Mouse (Mus musculus): ENCODE results near the gene Yjefn3. TPM values are rescaled to one million over a fixed set of nuclear protein-coding genes. Genes with fewer than 3 reads are reported as not detected.

Gene Yjefn3
- polyA plus RNA-seq, 1 experiment from 2014 or later = 3.8 TPM

- Histone ChIP-seq H3K27ac (ENCODE audit: low read length) (peak overlapping the region; percentile 59), H3K4me3 (ENCODE audit: low read length) (no peak overlapping the region), H3K9me3 (ENCODE audit: control insufficient read depth, low read length) (no peaks in the 10 kb centered on the region), H3K36me3 (ENCODE audit: control insufficient read depth, insufficient read depth, low read length) (peaks cover 8% of the 10 kb centered on the region; the same call in 1 of the 2 replicates), H3K9ac (ENCODE audit: low read depth, low read length) (no peak overlapping the region), H3K4me2 (ENCODE audit: low read depth, low read length) (no peak overlapping the region), H3K4me1 (ENCODE audit: control insufficient read depth, insufficient read depth, low read length) (peaks cover 43% of the 10 kb centered on the region), H3K27me3 (replicated peaks; ENCODE audit: control insufficient read depth, insufficient read depth, low read length) (no peaks in the 10 kb centered on the region)
- peak; percentile 46; the same call in 1 of the 2 replicates for ATAC-seq
- 78% methylated on average over 3 of the region's 3 CpGs for WGBS
Observed at GRCm38 (mm10) chr8:69935431-69935830, 32.9 kb upstream of the Yjefn3 start.

GRCm38 (mm10) chr8:69934582-69934981 lies 32.1 kb upstream of the Yjefn3 start:
- no peaks in the 10 kb centered on the region for H3K9me3 ChIP-seq (ENCODE audit: control insufficient read depth, low read length)
- no peak overlapping the region for H3K27ac ChIP-seq (ENCODE audit: low read length)
- H3K9ac ChIP-seq (ENCODE audit: low read depth, low read length) = no peak overlapping the region
- 78% methylated on average over 5 of the region's 5 CpGs for WGBS
- ATAC-seq = no peak
- peaks cover 34% of the 10 kb centered on the region for H3K4me1 ChIP-seq (ENCODE audit: control insufficient read depth, insufficient read depth, low read length)
- no peak overlapping the region for H3K4me3 ChIP-seq (ENCODE audit: low read length)
- no peak overlapping the region for H3K4me2 ChIP-seq (ENCODE audit: low read depth, low read length)
- no peaks in the 10 kb centered on the region for H3K27me3 ChIP-seq (replicated peaks; ENCODE audit: control insufficient read depth, insufficient read depth, low read length)
- peaks cover 8% of the 10 kb centered on the region; the same call in 1 of the 2 replicates for H3K36me3 ChIP-seq (ENCODE audit: control insufficient read depth, insufficient read depth, low read length)

- peaks cover 31% of the 10 kb centered on the region for H3K4me1 ChIP-seq (ENCODE audit: control insufficient read depth, insufficient read depth, low read length)
- H3K9ac ChIP-seq (ENCODE audit: low read depth, low read length) = no peak overlapping the region
- no peak overlapping the region for H3K4me2 ChIP-seq (ENCODE audit: low read depth, low read length)
- ATAC-seq = no peak
- 54% methylated on average over 2 of the region's 2 CpGs for WGBS
- H3K9me3 ChIP-seq (ENCODE audit: control insufficient read depth, low read length) = no peaks in the 10 kb centered on the region
- H3K27me3 ChIP-seq (replicated peaks; ENCODE audit: control insufficient read depth, insufficient read depth, low read length) = no peaks in the 10 kb centered on the region
- peaks cover 8% of the 10 kb centered on the region; the same call in 1 of the 2 replicates for H3K36me3 ChIP-seq (ENCODE audit: control insufficient read depth, insufficient read depth, low read length)
- H3K4me3 ChIP-seq (ENCODE audit: low read length) = no peak overlapping the region
- H3K27ac ChIP-seq (ENCODE audit: low read length) = no peak overlapping the region
Observed at GRCm38 (mm10) chr8:69933811-69934210, 31.3 kb upstream of the Yjefn3 start.

GRCm38 (mm10) chr8:69926901-69927300 lies 24.4 kb upstream of the Yjefn3 start:
- no peaks in the 10 kb centered on the region for H3K9me3 ChIP-seq (ENCODE audit: control insufficient read depth, low read length)
- no peak overlapping the region for H3K4me2 ChIP-seq (ENCODE audit: low read depth, low read length)
- no peaks in the 10 kb centered on the region for H3K27me3 ChIP-seq (replicated peaks; ENCODE audit: control insufficient read depth, insufficient read depth, low read length)
- no peak overlapping the region for H3K27ac ChIP-seq (ENCODE audit: low read length)
- H3K4me3 ChIP-seq (ENCODE audit: low read length) = no peak overlapping the region
- no peak for ATAC-seq
- no peaks in the 10 kb centered on the region for H3K36me3 ChIP-seq (ENCODE audit: control insufficient read depth, insufficient read depth, low read length)
- no peak overlapping the region for H3K9ac ChIP-seq (ENCODE audit: low read depth, low read length)
- 0 out of 2 replicates have a peak, but pooled peaks cover 2% of the 10 kb centered on the region for H3K4me1 ChIP-seq (ENCODE audit: control insufficient read depth, insufficient read depth, low read length)

GRCm38 (mm10) chr8:69923986-69924385 lies 21.5 kb upstream of the Yjefn3 start:
- 75% methylated on average over 1 of the region's 1 CpGs for WGBS

GRCm38 (mm10) chr8:69921141-69921540 lies 18.6 kb upstream of the Yjefn3 start:
- WGBS = 94% methylated on average over 2 of the region's 2 CpGs

More at GRCm38 (mm10) chr8:69923986-69924385, 21.5 kb upstream of the Yjefn3 start:
- no peaks in the 10 kb centered on the region for H3K9me3 ChIP-seq (ENCODE audit: control insufficient read depth, low read length)
- no peaks in the 10 kb centered on the region for H3K27me3 ChIP-seq (replicated peaks; ENCODE audit: control insufficient read depth, insufficient read depth, low read length)
- no peak overlapping the region for H3K27ac ChIP-seq (ENCODE audit: low read length)
- H3K4me2 ChIP-seq (ENCODE audit: low read depth, low read length) = no peak overlapping the region
- no peak for ATAC-seq
- no peak overlapping the region for H3K9ac ChIP-seq (ENCODE audit: low read depth, low read length)
- H3K4me1 ChIP-seq (ENCODE audit: control insufficient read depth, insufficient read depth, low read length) = peaks cover 19% of the 10 kb centered on the region
- H3K4me3 ChIP-seq (ENCODE audit: low read length) = no peak overlapping the region
- H3K36me3 ChIP-seq (ENCODE audit: control insufficient read depth, insufficient read depth, low read length) = no peaks in the 10 kb centered on the region

GRCm38 (mm10) chr8:69919876-69920662 lies 17.6 kb upstream of the Yjefn3 start:
- Histone ChIP-seq H3K9me3 (ENCODE audit: control insufficient read depth, low read length) (no peaks in the 10 kb centered on the region), H3K36me3 (ENCODE audit: control insufficient read depth, insufficient read depth, low read length) (peaks cover 21% of the 10 kb centered on the region), H3K4me3 (ENCODE audit: low read length) (no peak overlapping the region), H3K9ac (ENCODE audit: low read depth, low read length) (no peak overlapping the region), H3K4me2 (ENCODE audit: low read depth, low read length) (peak overlapping the region; percentile 19; the same call in 1 of the 2 replicates), H3K4me1 (ENCODE audit: control insufficient read depth, insufficient read depth, low read length) (peaks cover 16% of the 10 kb centered on the region), H3K27ac (ENCODE audit: low read length) (peak overlapping the region; percentile 62), H3K27me3 (replicated peaks; ENCODE audit: control insufficient read depth, insufficient read depth, low read length) (no peaks in the 10 kb centered on the region)
- WGBS = 36% methylated on average over 11 of the region's 11 CpGs
- peak; percentile 68 for ATAC-seq

More at GRCm38 (mm10) chr8:69921141-69921540, 18.6 kb upstream of the Yjefn3 start:
- Histone ChIP-seq H3K9me3 (ENCODE audit: control insufficient read depth, low read length) (no peaks in the 10 kb centered on the region), H3K27me3 (replicated peaks; ENCODE audit: control insufficient read depth, insufficient read depth, low read length) (no peaks in the 10 kb centered on the region), H3K4me1 (ENCODE audit: control insufficient read depth, insufficient read depth, low read length) (peaks cover 16% of the 10 kb centered on the region), H3K4me3 (ENCODE audit: low read length) (no peak overlapping the region), H3K9ac (ENCODE audit: low read depth, low read length) (peak overlapping the region; percentile 16; the same call in 1 of the 2 replicates), H3K4me2 (ENCODE audit: low read depth, low read length) (no peak overlapping the region), H3K27ac (ENCODE audit: low read length) (peak overlapping the region; percentile 62), H3K36me3 (ENCODE audit: control insufficient read depth, insufficient read depth, low read length) (peaks cover 13% of the 10 kb centered on the region)
- no peak for ATAC-seq

GRCm38 (mm10) chr8:69919010-69919409 lies 16.5 kb upstream of the Yjefn3 start:
- Histone ChIP-seq H3K4me1 (ENCODE audit: control insufficient read depth, insufficient read depth, low read length) (peaks cover 16% of the 10 kb centered on the region), H3K4me3 (ENCODE audit: low read length) (no peak overlapping the region), H3K4me2 (ENCODE audit: low read depth, low read length) (no peak overlapping the region), H3K9ac (ENCODE audit: low read depth, low read length) (no peak overlapping the region), H3K27me3 (replicated peaks; ENCODE audit: control insufficient read depth, insufficient read depth, low read length) (no peaks in the 10 kb centered on the region), H3K27ac (ENCODE audit: low read length) (0 out of 2 replicates have a peak overlapping the region, but pooled peaks have one; percentile 48), H3K36me3 (ENCODE audit: control insufficient read depth, insufficient read depth, low read length) (peaks cover 29% of the 10 kb centered on the region), H3K9me3 (ENCODE audit: control insufficient read depth, low read length) (no peaks in the 10 kb centered on the region)
- WGBS = 55% methylated on average over 1 of the region's 1 CpGs
- ATAC-seq = peak; percentile 50

GRCm38 (mm10) chr8:69918506-69918905 lies 16.0 kb upstream of the Yjefn3 start:
- H3K27me3 ChIP-seq (replicated peaks; ENCODE audit: control insufficient read depth, insufficient read depth, low read length) = no peaks in the 10 kb centered on the region
- no peak overlapping the region for H3K9ac ChIP-seq (ENCODE audit: low read depth, low read length)
- no peaks in the 10 kb centered on the region for H3K9me3 ChIP-seq (ENCODE audit: control insufficient read depth, low read length)
- H3K27ac ChIP-seq (ENCODE audit: low read length) = no peak overlapping the region
- H3K36me3 ChIP-seq (ENCODE audit: control insufficient read depth, insufficient read depth, low read length) = peaks cover 33% of the 10 kb centered on the region
- ATAC-seq = 0 out of 2 replicates have a peak, but pooled peaks have one; percentile 12
- no peak overlapping the region for H3K4me3 ChIP-seq (ENCODE audit: low read length)
- no peak overlapping the region for H3K4me2 ChIP-seq (ENCODE audit: low read depth, low read length)
- H3K4me1 ChIP-seq (ENCODE audit: control insufficient read depth, insufficient read depth, low read length) = peaks cover 16% of the 10 kb centered on the region
